Mouse (Mus musculus): ENCODE measurements at regions not wholly inside any gene's neighbourhood (a gene's known extent, or its start where the extent isn't known, plus 50 kb on each side); places are given as distances from the start of the nearest gene placed in this dataset.

DNA sequence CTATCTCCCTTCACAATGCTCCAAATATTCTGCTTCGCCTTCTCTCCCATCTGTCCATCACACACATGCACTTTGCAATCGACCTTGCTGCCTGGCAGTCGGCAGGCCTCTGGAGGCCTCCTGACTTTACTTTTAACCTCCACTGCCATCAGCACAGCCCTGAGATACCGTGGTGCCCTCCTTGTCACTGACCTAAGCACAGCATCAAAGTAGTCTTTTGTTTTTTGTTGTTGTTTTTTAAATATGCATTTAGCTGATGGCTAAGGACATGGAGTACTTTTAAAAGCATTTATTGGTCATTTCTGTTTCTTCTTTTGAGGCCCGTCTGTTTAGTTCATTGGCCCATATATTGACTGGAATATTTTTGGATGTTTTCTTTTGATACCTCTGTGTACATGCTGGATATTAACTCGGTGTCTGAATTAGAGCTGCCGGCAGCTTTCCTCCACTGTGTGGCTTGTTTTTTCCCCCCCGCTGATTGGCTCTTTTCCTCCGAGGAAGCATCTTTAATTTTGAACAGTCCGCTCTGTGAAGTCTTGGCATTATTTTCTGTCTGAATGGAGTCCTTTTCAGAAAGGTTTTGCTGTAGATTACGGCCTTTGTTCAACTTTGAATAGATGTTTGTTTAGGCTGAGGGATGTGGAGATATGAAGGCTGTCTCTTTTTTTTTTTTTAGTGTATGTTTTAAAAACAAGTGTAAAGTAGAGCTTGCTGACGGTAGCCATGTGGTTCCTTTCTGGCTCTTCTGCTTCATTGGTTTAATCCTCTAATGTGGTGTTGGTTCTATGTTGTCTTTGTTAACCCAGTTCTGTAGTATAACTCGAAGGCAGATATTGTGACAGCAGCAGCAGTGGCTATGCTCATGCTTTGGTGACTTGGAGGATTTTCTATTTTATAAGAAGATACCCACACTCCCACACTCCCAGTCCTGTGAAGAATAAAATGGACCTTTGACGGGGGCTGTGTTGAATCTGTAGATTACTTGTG is 449.1 kb downstream of the Tdrd3 start:
- TF ChIP-seq POLR2A (IDR thresholded peaks at IDR 0.05; ENCODE audit: borderline replicate concordance, extremely low read depth, insufficient read depth, insufficient read length, poor library complexity, severe bottlenecking) (no peak), CTCF (IDR thresholded peaks at IDR 0.05; ENCODE audit: borderline replicate concordance, extremely low read depth, insufficient read depth, insufficient read length) (no peak)
- peak; percentile 78 for DNase-seq (ENCODE audit: low read depth)

DNA sequence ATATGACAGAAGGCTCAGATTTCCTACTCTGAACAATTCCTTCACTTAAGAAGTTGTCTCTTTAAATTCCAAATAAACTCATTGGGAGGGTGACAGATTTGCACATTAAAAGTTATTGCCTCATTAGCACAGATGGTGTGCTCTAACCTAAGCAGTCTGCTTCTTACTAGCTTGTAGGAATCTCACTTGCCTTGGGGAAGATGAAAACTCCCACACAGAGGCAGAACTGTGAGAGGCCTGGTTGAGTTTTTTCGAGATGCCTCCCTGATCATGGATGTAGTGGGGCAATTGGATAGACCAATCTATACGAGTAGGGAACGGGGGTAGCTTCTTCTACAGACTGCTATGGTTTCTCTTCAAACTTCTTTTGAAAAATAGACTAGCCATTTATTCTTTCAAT is 485.3 kb downstream of the Tdrd3 start:
- TF ChIP-seq CTCF (IDR thresholded peaks at IDR 0.05; ENCODE audit: borderline replicate concordance, extremely low read depth, insufficient read depth, insufficient read length): no peak
- TF ChIP-seq POLR2A (IDR thresholded peaks at IDR 0.05; ENCODE audit: borderline replicate concordance, extremely low read depth, insufficient read depth, insufficient read length, poor library complexity, severe bottlenecking): no peak

DNA sequence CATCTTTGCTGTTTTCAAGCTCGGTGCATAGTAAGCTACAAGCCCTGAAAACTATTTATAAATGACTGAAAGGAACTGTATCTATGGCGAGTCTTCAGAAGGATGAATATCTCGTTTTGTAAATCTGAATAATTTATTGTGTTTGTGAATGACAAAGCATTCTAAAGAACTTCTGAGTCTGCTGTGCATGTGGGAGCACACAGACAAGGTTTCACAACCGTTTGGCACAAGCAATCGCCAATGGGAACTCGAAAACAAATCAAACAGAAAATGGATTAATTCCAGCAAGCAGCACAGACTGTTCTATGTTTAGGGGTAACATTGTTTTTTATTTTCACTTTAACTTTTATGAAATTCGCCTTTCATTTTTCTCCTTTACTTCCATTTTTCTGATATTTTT is 486.0 kb downstream of the Tdrd3 start:
- no peak for DNase-seq (ENCODE audit: low read depth)
- TF ChIP-seq CTCF (IDR thresholded peaks at IDR 0.05; ENCODE audit: borderline replicate concordance, extremely low read depth, insufficient read depth, insufficient read length): no peak
- TF ChIP-seq POLR2A (IDR thresholded peaks at IDR 0.05; ENCODE audit: borderline replicate concordance, extremely low read depth, insufficient read depth, insufficient read length, poor library complexity, severe bottlenecking): no peak

More for the DNA sequence above, 485.3 kb downstream of the Tdrd3 start:
- DNase-seq (ENCODE audit: low read depth): peak; percentile 32

Data from brain, embryonic 14.5 days (tissue).